In genomic region chr5:20197395-20197794, GRCm38 (mm10) we compare ENCODE assay signal across 29 mouse cellular contexts.
A peak's percentile ranks its signal among the peaks of the same experiment; 100 is the strongest.
DNase-seq lines count a peak whose midpoint lies in the region; ATAC-seq lines count a peak whose summit lies in the region.
"Had no signal": no experiment of that assay in that cellular context is flagged by ENCODE, and none has a peak within 500 bp of the region (broad histone marks: within the 10 kb centered on the region; RNA-seq: fewer than 3 reads in every experiment).

No protein-coding gene starts in this region.

- DNase-seq in hindbrain, embryonic 11.5 days (ENCODE audit: low spot score) = no peak
- no peak for DNase-seq in hindbrain, embryonic 10.5 days (ENCODE audit: low spot score)
- DNase-seq in lung, postnatal 14 days = no peak
- DNase-seq in Muller cell, postnatal 12 days (ENCODE audit: inconsistent ontology term) = peak; percentile 6
- no peak for DNase-seq in layer of hippocampus, adult 11-12 months (ENCODE audit: low spot score)
- DNase-seq in layer of hippocampus, postnatal 36 days = no peak
- DNase-seq: adrenal gland, postnatal 10 days; cerebellum, adult 11 months; cerebellum, postnatal 36 days; gastrocnemius, postnatal 25 days; heart, adult 18-20 months; heart, postnatal 36 days; kidney, adult 9 months; kidney, postnatal 10 days; lung, postnatal 36 days; right cerebral cortex, postnatal 4 days; thymus, adult 2 months; thymus, postnatal 36 days had no signal

- H3K4me1 ChIP-seq in hindbrain, embryonic 11.5 days (replicated peaks; ENCODE audit: control insufficient read depth, insufficient read depth, low read length) = no peaks in the 10 kb centered on the region
- 0 out of 2 replicates have a peak, but pooled peaks cover 4% of the 10 kb centered on the region for H3K4me1 ChIP-seq in hindbrain, embryonic 10.5 days (replicated peaks)
- H3K4me1 ChIP-seq in lung, embryonic 16.5 days (replicated peaks; ENCODE audit: control insufficient read depth, insufficient read depth, low read length) = no peaks in the 10 kb centered on the region; the same call in 1 of the 2 replicates
- H3K4me1 ChIP-seq in neural tube, embryonic 13.5 days (replicated peaks) = peaks cover 24% of the 10 kb centered on the region
- H3K4me1 ChIP-seq: embryonic facial prominence, embryonic 12.5 days; limb, embryonic 12.5 days; liver, embryonic 15.5 days; megakaryocyte, embryonic 14.5 days had no signal

- peak; percentile 46; the same call in 1 of the 2 replicates for ATAC-seq in hindbrain, embryonic 11.5 days (ENCODE audit: low FRiP score)
- peak; percentile 65 for ATAC-seq in lung, embryonic 16.5 days (ENCODE audit: low read depth)
- peak; percentile 70; the same call in 1 of the 2 replicates for ATAC-seq in neural tube, embryonic 13.5 days (ENCODE audit: low read depth)
- ATAC-seq: intestine, postnatal 0 days had no signal

- H3K9ac ChIP-seq in hindbrain, embryonic 11.5 days (ENCODE audit: low read depth, low read length) = no peak overlapping the region
- no peak overlapping the region for H3K9ac ChIP-seq in lung, embryonic 16.5 days (ENCODE audit: low read length)
- no peak overlapping the region for H3K9ac ChIP-seq in neural tube, embryonic 13.5 days
- H3K9ac ChIP-seq: embryonic facial prominence, embryonic 12.5 days; limb, embryonic 12.5 days; liver, embryonic 15.5 days had no signal

- H3K36me3 ChIP-seq in hindbrain, embryonic 11.5 days (ENCODE audit: control insufficient read depth, insufficient read depth, low read length) = no peaks in the 10 kb centered on the region
- no peaks in the 10 kb centered on the region for H3K36me3 ChIP-seq in hindbrain, embryonic 10.5 days
- H3K36me3 ChIP-seq in lung, embryonic 16.5 days (ENCODE audit: control insufficient read depth, insufficient read depth, low read length) = no peaks in the 10 kb centered on the region
- H3K36me3 ChIP-seq in neural tube, embryonic 13.5 days = 0 out of 2 replicates have a peak, but pooled peaks cover 3% of the 10 kb centered on the region
- H3K36me3 ChIP-seq: embryonic facial prominence, embryonic 12.5 days; limb, embryonic 12.5 days; liver, embryonic 15.5 days had no signal

- H3K4me2 ChIP-seq in hindbrain, embryonic 11.5 days (replicated peaks; ENCODE audit: low read depth, low read length) = no peak overlapping the region
- peak overlapping the region; percentile 23; the same call in 1 of the 2 replicates for H3K4me2 ChIP-seq in lung, embryonic 16.5 days (ENCODE audit: low read depth, low read length)
- peak overlapping the region; percentile 17 for H3K4me2 ChIP-seq in neural tube, embryonic 13.5 days
- H3K4me2 ChIP-seq: embryonic facial prominence, embryonic 12.5 days; heart, embryonic 11.5 days; limb, embryonic 12.5 days; liver, embryonic 15.5 days had no signal

- no peak overlapping the region for H3K4me3 ChIP-seq in hindbrain, embryonic 11.5 days (ENCODE audit: low read depth, low read length)
- no peak overlapping the region for H3K4me3 ChIP-seq in hindbrain, embryonic 10.5 days
- no peak overlapping the region for H3K4me3 ChIP-seq in lung, embryonic 16.5 days (ENCODE audit: low read length)
- no peak overlapping the region for H3K4me3 ChIP-seq in neural tube, embryonic 13.5 days
- H3K4me3 ChIP-seq: embryonic facial prominence, embryonic 12.5 days; left cerebral cortex, adult 2 months; limb, embryonic 12.5 days; liver, embryonic 15.5 days; megakaryocyte, embryonic 14.5 days; myocyte had no signal

- no peak overlapping the region for H3K27ac ChIP-seq in hindbrain, embryonic 11.5 days (ENCODE audit: low read depth, low read length)
- no peak overlapping the region for H3K27ac ChIP-seq in hindbrain, embryonic 10.5 days
- no peak overlapping the region for H3K27ac ChIP-seq in lung, embryonic 16.5 days (ENCODE audit: low read length)
- H3K27ac ChIP-seq in neural tube, embryonic 13.5 days (replicated peaks) = peak overlapping the region; percentile 78
- H3K27ac ChIP-seq: embryonic facial prominence, embryonic 12.5 days; limb, embryonic 12.5 days; liver, embryonic 15.5 days had no signal

- no peaks in the 10 kb centered on the region for H3K9me3 ChIP-seq in hindbrain, embryonic 11.5 days (ENCODE audit: control insufficient read depth, low read length)
- no peaks in the 10 kb centered on the region for H3K9me3 ChIP-seq in hindbrain, embryonic 10.5 days
- no peaks in the 10 kb centered on the region for H3K9me3 ChIP-seq in lung, embryonic 16.5 days (ENCODE audit: control insufficient read depth, low read length)
- no peaks in the 10 kb centered on the region for H3K9me3 ChIP-seq in neural tube, embryonic 13.5 days
- H3K9me3 ChIP-seq: embryonic facial prominence, embryonic 12.5 days; limb, embryonic 12.5 days; liver, embryonic 15.5 days had no signal

- WGBS in hindbrain, embryonic 11.5 days = 84% methylated on average over 9 of the region's 9 CpGs
- 89% methylated on average over 9 of the region's 9 CpGs for WGBS in hindbrain, embryonic 10.5 days
- 39% methylated on average over 9 of the region's 9 CpGs for WGBS in lung, embryonic 16.5 days
- 47% methylated on average over 9 of the region's 9 CpGs for WGBS in neural tube, embryonic 13.5 days

- H3K27me3 ChIP-seq in hindbrain, embryonic 11.5 days (ENCODE audit: control insufficient read depth, insufficient read depth, low read length) = no peaks in the 10 kb centered on the region
- H3K27me3 ChIP-seq in hindbrain, embryonic 10.5 days (ENCODE audit: insufficient read depth, poor library complexity, severe bottlenecking) = no peaks in the 10 kb centered on the region
- H3K27me3 ChIP-seq in lung, embryonic 16.5 days (ENCODE audit: control insufficient read depth, insufficient read depth, low read depth, low read length) = no peaks in the 10 kb centered on the region
- H3K27me3 ChIP-seq in neural tube, embryonic 13.5 days = no peaks in the 10 kb centered on the region
- H3K27me3 ChIP-seq: CH12.LX; embryonic facial prominence, embryonic 12.5 days; limb, embryonic 12.5 days; liver, embryonic 15.5 days; megakaryocyte, embryonic 14.5 days had no signal
